Mouse (Mus musculus): ENCODE measurements around the gene Adgrd1. TPM values are rescaled to one million over a fixed set of nuclear protein-coding genes. Genes with fewer than 3 reads are reported as not detected.
A peak's percentile ranks its signal among the peaks of the same experiment; 100 is the strongest.

Gene Adgrd1
- total RNA-seq, 2 experiments from 2014 or later: 2.9 to 3.9 TPM

DNA sequence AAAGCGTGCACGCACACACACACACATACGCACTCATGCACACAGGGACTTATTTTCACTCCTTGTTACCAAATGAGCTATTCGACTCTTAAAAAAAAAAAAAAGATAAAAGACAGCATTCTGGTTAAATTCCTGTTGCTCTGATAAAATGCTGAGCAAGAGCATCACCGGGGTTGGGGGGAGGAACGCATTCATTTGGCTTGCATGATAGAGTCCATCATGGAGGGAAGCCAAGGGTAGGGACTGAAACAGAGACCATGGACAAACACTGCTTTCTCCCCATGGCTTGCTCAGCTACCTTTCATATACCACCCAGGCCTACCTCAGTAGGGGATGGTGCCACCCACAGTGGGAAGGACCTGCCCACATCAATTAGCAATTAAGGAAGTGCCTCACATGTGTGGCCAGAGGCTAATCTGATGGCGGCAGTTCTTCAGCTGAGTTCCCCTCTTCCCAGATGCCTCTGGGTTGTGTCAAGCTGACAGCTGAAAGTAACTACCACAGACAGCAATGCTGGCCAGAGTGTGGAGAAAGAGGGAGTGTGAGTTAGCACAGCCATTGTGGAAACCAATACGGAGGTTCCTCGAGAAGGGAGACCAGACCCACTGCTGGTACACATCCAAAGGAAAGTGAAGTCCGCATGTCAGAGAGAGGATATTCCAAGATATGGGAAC lies 68.5 kb downstream of the Adgrd1 start:
- intact Hi-C loops (cut with DNase I): no loop called here

DNA sequence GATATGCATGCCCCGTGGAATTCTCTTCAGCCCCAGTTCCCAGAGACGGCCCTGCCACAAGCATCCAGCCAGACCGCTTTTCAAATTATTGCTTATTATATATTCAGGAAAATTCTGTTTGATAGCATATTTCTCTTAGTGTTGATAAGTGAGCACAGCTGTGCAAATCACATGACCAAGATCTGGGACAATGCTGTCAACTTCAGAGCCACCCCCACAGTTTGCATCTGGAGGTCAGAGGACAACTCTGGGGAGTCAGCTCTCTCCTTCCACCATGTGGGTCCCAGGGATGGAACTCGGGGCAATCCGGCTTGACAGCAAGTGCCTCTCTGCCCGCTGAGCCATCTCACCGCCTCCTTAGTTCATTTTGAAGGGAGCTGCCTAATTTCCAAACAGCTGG lies 69.0 kb downstream of the Adgrd1 start:
- no peak for TF ChIP-seq CTCF (IDR thresholded peaks at IDR 0.05)
- Histone ChIP-seq H3K27ac (no peak overlapping the region), H3K4me3 (no peak overlapping the region)
- DNase-seq (ENCODE audit: extremely low spot score in 1 of 2, low spot score in 2 of 2): no peak
- intact Hi-C loops (cut with DNase I): no loop called here

More for the DNA sequence above, 68.5 kb downstream of the Adgrd1 start:
- TF ChIP-seq CTCF (IDR thresholded peaks at IDR 0.05): no peak
- no peak for DNase-seq (ENCODE audit: extremely low spot score in 1 of 2, low spot score in 2 of 2)
- H3K4me3 ChIP-seq: no peak overlapping the region
- no peak overlapping the region for H3K27ac ChIP-seq

DNA sequence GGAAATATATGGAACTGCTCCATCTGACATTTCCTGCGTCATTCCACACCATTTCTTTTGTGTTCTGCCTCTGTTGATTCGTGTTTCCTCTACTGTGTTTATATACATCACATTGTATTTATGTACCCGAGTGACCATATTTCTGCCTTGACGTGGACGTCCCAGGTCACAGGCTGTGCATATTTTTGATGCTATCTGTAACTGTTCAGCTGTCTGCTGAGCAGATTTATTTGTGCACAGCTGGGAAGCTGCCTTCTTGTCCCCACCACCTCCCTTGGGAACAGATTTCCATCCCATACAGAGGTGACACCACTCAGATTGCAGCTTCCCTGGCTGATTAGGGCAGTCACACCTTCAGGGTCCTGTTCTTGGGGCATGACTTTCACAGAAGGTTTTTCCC lies 72.5 kb downstream of the Adgrd1 start:
- no peak for DNase-seq (ENCODE audit: extremely low spot score in 1 of 2, low spot score in 2 of 2)
- H3K27ac ChIP-seq: no peak overlapping the region
- intact Hi-C loops (cut with DNase I): no loop called here
- TF ChIP-seq CTCF (IDR thresholded peaks at IDR 0.05): no peak
- no peak overlapping the region for H3K4me3 ChIP-seq

DNA sequence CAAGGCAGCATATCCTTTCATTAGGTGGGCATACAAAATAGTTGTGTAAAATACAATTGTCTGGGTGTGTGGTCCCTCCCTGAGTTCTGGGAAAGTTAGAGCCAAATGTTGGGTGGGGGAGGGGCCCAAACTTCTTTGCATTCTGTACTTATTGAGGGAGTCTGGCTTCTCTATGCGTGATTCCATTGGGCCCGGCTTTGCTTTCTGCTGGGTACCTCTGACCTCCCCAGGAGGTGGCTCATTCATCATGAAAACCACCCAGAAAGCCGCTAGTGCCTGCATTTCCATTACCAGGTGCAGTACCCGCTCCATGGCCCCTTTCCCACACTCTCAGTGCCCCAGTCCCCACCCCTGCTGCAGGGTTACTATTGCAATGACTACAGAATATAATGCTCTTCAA lies 73.0 kb downstream of the Adgrd1 start:
- Histone ChIP-seq H3K27ac (no peak overlapping the region), H3K4me3 (no peak overlapping the region)
- no peak for TF ChIP-seq CTCF (IDR thresholded peaks at IDR 0.05)
- no peak for DNase-seq (ENCODE audit: extremely low spot score in 1 of 2, low spot score in 2 of 2)
- intact Hi-C loops (cut with DNase I): no loop called here

DNA sequence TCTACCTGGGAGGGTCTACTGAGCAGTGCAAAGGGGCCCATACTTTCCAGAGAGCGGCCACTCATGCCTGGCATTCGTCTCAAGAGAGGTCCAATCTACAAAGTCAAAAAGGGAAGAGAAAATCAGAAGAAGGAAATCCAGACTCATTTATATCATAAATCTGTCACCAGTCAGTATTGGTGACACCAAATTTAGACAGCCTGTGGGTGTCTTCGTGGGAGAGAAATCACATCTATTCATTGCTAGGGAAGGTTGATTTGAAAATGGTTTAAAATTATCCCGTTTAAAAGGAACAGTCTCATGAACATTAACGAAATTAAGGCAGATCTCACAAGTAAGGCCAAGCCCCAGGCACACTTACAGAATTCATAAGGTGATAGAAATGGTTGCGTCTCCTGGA lies 76.0 kb downstream of the Adgrd1 start:
- no peak for TF ChIP-seq CTCF (IDR thresholded peaks at IDR 0.05)
- DNase-seq (ENCODE audit: extremely low spot score in 1 of 2, low spot score in 2 of 2): no peak
- H3K4me3 ChIP-seq: no peak overlapping the region
- intact Hi-C loops (cut with DNase I): loop anchor here (2.0 kb wide), 1 partner anchor 52 kb away; no protein-coding TSS in a partner anchor
- H3K27ac ChIP-seq: peak overlapping the region; percentile 73

DNA sequence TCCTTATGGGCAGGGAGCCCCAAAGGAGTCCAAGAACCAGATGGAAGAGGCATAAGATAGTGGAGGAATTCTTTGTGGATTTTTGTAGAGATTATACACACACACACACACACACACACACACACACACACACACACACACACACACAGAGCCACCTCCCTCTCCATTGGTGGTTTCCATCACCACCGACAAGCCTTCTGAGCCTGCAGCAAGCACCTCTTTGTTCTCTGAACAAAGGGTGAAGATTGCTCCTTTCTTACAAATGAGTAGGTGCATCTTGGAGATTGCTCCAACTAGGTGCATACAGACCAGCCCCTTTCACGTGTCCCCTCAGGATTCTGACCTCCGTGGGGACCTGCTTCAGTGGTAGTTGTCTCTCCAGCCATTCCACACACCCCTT lies 79.4 kb downstream of the Adgrd1 start:
- DNase-seq (ENCODE audit: extremely low spot score in 1 of 2, low spot score in 2 of 2): no peak
- H3K27ac ChIP-seq: no peak overlapping the region
- no peak overlapping the region for H3K4me3 ChIP-seq
- TF ChIP-seq CTCF (IDR thresholded peaks at IDR 0.05): no peak
- intact Hi-C loops (cut with DNase I): loop anchor here (5.0 kb wide), 1 partner anchor 281 kb away; no protein-coding TSS in a partner anchor

DNA sequence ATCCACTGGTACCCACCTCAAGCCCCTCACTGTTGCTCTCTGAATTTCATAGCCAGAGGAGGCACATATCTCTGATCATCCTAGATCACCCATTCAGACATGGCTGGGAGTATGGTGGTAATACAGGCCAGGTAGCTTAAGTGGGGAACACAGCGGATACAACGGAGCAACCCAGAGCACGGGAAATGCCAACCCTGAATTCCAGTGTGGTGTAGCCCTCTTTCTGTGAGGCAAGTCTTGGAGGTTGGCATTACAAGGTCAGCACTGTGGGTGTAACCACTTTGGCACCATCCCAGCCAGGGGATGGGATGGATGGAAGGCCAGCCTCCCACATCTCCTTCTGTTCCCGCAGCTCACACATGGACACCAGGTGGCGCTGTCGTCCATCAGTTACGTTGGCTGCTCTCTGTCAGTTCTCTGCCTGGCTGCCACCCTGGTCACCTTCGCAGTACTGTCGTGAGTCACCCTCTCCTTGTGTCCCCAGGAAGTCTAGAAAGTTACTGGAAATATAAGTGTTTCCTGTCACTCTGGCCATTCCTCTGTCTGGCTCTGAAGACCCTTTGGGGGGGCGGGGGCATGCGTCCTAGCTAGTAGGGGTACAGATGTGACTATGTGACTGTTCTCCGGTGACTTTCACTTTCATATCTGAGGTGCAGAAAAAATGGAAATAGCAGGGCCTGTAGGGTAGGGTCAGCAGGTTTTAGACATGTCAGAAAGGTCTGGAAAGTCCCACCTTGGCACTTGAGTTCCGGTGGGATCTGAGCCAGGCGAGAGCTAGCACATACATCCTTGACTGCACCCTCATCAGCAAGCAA lies 81.4 kb downstream of the Adgrd1 start:
- intact Hi-C loops (cut with DNase I): loop anchor here (2.0 to 5.0 kb wide), 4 partner anchors 115 to 417 kb away; no protein-coding TSS in a partner anchor
- peak; percentile 84 to 92 for DNase-seq (ENCODE audit: extremely low spot score in 1 of 2, low spot score in 2 of 2)
- Histone ChIP-seq H3K4me3 (no peak overlapping the region), H3K27ac (no peak overlapping the region)
- peak; percentile 94 for TF ChIP-seq CTCF (IDR thresholded peaks at IDR 0.05)

DNA sequence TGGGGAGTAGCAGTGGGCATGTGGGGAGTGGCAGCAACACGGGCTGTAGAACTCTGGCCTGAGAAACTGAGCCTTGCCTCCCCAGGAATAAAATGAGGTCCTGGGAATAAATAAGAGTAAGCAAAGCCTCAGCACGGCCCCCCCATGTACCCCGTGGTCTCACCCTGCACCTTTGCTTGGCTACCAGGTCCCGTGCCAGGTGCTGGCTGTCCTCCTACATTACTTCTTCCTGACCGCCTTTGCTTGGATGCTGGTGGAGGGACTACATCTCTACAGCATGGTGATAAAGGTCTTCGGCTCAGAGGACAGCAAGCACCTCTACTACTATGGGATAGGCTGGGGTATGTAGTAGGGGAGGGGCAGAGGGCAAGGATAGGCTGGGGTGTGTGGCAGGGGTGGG lies 82.8 kb downstream of the Adgrd1 start:
- Histone ChIP-seq H3K27ac (no peak overlapping the region), H3K4me3 (no peak overlapping the region)
- intact Hi-C loops (cut with DNase I): loop anchor here (2.0 to 5.0 kb wide), 4 partner anchors 117 to 415 kb away; no protein-coding TSS in a partner anchor
- no peak for TF ChIP-seq CTCF (IDR thresholded peaks at IDR 0.05)
- DNase-seq (ENCODE audit: extremely low spot score in 1 of 2, low spot score in 2 of 2): no peak

DNA sequence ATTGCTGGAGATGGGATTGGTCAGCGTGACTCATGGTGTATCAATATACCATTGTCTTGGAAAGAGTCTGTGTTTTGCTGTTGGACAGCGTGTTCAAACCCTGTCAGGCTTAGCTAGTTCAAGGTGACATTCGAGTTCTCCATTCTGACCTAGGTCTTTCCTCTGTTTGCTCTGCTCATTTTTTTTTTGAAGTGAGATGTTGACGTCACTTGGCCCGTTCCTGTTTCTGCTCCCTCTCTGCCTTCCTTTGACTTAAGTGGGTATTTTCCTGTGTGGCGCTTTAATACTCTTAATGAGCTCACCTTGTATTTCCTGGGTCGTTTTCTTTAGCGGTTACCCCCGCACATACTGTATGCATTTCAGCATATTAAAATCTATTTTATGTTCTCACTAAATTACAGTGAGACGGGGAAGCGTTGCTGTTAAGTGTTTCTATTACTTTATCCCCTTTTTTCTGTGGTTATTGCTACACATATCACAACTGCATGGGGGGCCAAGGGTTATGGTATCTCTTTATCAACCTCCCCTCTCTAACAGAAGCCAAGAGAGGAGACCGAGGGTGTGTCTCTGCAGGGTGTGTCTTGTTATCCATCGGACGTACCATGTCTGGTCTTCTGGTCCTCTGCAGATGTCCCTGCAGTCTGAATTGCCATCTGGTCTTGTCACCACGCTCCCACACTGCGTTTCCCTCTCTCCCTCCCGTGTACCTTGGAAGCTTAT lies 83.6 kb downstream of the Adgrd1 start:
- intact Hi-C loops (cut with DNase I): loop anchor here (2.0 to 5.0 kb wide), 5 partner anchors 117 to 415 kb away; no protein-coding TSS in a partner anchor
- no peak overlapping the region for H3K27ac ChIP-seq
- H3K4me3 ChIP-seq: no peak overlapping the region
- no peak for TF ChIP-seq CTCF (IDR thresholded peaks at IDR 0.05)
- no peak for DNase-seq (ENCODE audit: extremely low spot score in 1 of 2, low spot score in 2 of 2)

DNA sequence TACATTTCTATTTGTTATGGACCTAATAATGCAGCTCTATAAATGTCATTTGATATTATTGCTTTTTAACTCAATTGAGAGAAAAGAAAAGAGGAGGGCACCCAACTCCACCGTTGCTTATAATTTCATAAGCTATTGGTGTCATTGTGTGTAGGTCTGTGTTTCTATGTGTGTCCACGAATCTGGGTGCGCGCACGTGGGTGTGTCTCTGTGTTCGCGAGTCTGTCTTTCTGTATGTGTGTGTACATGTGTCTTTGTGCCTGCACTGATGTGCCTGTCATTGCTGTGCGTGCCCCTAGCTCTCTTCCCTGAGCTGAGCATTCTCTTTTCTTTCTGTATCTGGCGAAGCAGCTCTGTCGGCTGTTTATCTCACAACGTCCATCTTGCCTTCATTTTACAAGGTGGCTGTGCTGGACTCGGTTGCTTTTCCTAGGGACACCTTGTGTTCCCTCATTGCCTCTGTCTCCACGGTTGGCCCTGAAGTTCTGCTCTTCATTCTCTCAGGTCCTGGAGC lies 84.2 kb downstream of the Adgrd1 start:
- DNase-seq (ENCODE audit: extremely low spot score in 1 of 2, low spot score in 2 of 2): no peak
- no peak overlapping the region for H3K4me3 ChIP-seq
- H3K27ac ChIP-seq: no peak overlapping the region
- intact Hi-C loops (cut with DNase I): loop anchor here (5.0 kb wide), 1 partner anchor 202 kb away; no protein-coding TSS in a partner anchor
- no peak for TF ChIP-seq CTCF (IDR thresholded peaks at IDR 0.05)

DNA sequence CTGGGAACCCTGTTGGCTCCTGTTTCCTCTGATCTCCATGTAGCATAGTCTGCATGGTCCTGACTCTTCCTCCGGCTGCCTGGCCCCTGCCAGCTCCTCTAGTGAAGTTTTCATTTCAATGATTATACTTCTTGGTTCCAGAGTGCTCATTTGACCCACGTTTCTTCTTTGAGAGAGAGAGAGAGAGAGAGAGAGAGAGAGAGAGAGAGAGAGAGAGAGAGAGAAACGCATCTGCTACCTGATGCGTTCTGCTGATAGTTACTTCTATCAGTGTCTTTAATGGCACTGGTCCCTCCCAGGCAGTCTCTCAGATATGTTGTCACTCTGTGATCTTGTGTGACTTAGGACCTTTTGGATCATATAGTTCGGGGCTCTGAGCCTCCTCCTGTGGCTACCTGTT lies 84.9 kb downstream of the Adgrd1 start:
- no peak for DNase-seq (ENCODE audit: extremely low spot score in 1 of 2, low spot score in 2 of 2)
- intact Hi-C loops (cut with DNase I): loop anchor here (5.0 kb wide), 1 partner anchor 201 kb away; no protein-coding TSS in a partner anchor
- no peak for TF ChIP-seq CTCF (IDR thresholded peaks at IDR 0.05)
- no peak overlapping the region for H3K4me3 ChIP-seq
- H3K27ac ChIP-seq: no peak overlapping the region
